Mouse (Mus musculus): Measurements from ENCODE around the gene Tmtc2.

Tmtc2 gene

DNA sequence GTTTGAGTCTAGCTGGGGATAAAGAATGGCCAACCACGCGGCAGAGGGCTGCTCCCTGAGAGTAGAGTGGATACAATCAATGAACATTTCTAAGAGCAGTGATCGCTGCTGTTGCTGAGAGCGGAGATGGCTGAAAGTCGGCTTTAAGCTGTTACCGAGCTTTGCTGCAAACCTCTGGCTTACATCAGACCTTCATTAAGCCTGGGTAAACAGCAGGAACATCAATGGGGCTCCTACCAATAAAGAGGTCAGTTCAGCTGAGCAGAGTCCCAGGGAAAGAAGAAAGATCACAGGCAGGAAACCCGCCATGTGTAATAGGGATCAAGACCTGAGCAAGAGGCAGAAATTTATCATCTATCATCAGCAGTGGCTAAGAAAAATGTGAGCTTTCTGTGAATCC, 72.5 kb downstream of the Tmtc2 start:
- no peak for DNase-seq (ENCODE audit: extremely low read depth, low read depth)

DNA sequence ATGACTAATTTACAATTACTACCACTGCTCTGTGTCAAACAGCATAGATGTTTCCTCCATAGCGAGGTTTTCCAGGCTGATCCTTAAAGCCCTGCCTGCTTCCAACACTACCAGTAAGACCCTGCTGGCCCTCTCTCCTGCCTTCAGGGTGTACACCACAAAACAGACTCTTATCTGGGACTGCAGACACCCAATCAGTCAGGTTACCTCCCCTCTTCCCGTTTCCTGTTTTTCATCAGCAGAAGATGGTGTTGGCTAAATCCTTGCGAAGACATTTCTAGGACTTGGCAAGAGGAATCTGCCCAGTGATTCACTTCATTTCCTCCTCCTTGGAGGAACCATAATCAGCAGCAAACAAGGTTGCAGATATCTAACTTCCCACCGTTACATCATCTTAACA, 73.8 kb downstream of the Tmtc2 start:
- peak; percentile 67 for DNase-seq (ENCODE audit: extremely low read depth, low read depth)

DNA sequence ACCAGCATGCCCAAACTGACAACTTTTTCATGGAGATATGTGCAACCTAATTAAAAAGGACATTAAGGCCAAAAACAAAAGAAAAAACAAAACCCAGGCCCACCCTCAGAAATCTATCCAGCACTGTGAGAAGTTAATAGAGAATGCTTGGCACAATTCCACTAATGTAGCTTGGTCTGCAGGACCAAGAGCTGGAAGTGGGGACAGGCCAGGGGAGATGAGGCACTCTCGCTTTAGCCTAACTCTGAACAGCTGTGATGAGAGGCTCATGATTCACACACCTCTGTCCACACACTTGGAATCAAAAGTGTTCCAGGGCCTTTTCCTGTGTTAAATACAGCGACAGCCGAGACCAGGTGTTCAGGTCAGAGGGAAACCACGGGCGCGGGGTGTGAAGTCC, 79.0 kb downstream of the Tmtc2 start:
- DNase-seq (ENCODE audit: extremely low read depth, low read depth): no peak

DNA sequence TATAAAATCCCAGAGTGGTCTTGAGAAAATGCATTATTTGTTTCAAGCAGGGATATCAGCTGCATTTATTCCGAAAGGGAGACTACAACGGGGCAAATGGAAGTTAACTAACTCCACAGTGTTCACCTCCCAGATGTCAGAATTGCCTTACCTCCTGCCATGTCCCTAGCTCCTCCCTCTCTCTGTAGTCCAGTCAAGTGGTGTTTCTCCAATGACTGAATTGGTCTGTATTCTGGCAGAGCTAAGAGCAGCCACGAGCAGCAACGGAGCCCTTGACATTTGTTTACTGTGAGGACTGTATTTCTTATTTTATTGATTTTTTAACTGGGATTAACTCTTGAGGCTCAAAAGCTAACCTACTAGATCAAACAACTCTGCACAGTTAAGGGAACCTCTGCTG, 81.8 kb downstream of the Tmtc2 start:
- DNase-seq (ENCODE audit: extremely low read depth, low read depth): no peak

DNA sequence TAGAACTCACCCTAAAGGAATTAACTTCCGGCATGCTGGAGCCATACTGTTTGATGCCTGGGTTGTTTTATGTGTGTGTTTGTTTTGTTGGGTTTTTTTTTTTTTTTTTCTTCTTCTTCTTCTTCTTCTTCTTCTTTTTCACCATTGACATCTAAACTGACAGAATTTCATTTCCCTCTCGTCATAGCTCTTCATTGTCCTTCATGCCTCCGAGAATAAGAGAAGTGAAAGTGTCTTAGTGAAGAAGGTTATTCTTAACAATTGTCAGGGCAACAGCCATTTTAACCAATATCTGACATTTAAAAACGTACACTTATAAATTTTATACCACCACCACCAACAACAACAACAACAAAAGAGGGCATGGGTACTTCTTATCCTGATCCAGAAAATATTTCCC, 83.5 kb downstream of the Tmtc2 start:
- no peak for DNase-seq (ENCODE audit: extremely low read depth, low read depth)

DNA sequence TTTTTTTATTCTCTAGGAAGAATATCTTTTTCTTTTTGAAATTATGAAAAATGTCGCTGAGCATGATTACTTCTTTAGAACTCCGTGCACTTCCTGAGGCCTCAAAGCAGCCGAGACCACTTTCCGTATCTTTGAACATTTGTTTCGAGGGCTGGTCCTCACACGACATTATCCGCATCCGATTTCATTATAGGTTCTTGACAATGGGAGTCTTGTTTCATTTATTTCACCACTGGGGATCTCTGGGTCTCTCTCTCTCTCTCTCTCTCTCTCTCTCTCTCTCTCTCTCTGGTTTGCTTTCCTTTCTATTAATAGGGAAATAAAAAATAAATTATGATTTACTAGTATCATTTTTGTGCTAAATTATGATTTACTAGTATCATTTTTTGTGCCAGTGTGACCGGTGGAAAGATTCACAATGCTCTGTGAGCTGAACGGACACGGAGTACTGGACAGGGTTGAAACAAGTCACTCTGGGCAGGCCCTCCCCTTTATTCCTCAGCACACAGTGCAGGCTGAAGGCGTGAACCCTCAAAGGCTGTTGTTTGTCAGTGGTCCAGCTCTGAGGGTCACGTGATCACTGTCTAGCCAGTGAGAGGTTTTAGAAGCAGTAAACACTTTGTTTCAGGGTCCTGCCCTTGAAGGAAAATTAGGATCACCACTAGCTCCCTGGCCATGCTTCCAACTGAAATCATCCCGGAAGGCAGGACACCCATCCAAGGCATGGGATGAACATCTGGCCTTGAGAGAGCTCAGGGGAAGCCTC, 84.1 kb downstream of the Tmtc2 start:
- DNase-seq (ENCODE audit: extremely low read depth, low read depth): no peak

DNA sequence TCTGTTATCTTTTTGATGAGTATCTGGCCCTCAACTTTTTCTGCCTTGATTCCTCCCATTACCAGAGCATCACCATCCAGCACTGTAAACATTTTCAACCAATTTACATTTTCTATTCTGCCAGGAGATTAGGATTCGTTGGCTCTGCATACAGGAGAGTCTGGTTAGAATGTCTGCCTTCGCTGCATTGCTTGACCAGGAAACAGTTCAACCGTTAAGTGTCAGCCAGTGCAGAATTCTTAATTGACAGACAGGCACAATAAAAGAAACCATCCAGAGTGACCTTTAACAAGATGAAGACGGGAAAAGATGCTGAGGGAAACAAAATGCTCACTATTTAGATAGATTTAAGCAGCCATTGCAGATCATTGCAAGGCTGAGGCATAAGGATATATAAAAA, 87.3 kb downstream of the Tmtc2 start:
- no peak for DNase-seq (ENCODE audit: extremely low read depth, low read depth)

DNA sequence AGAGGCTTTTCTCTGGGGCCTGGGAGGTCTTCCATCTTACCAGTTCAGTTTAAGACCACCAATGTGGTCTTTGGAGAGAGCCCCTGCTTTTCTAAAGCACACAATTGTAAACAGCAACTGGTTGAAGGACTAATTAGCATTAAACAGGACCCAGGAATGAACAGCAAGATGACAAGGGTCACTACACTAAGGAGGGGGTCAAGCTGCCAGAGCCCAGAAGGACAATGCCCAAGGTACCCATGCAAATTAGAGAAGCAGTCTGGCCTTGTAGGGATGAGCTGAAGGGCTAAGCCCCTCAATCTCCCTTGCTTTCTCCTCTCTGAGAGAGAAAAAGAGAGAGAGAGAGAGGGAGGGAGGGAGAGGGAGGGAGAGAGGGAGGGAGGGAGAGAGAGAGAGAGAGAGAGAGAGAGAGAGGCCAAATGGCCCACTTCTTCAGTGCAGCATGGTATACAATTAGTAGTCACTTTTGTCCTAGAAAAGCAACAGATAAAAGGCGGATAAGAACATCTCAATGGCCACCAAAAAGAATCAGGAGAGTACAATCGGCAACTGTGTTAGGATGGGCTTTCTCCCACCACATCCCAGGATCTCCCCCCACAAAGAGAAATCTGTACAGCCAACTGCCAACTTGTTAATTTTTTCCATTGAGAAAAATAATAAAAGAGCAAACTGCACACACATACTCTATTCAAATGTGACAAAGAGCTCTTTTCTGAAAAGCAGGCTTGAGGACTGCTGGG, 89.7 kb downstream of the Tmtc2 start:
- no peak for DNase-seq (ENCODE audit: extremely low read depth, low read depth)

DNA sequence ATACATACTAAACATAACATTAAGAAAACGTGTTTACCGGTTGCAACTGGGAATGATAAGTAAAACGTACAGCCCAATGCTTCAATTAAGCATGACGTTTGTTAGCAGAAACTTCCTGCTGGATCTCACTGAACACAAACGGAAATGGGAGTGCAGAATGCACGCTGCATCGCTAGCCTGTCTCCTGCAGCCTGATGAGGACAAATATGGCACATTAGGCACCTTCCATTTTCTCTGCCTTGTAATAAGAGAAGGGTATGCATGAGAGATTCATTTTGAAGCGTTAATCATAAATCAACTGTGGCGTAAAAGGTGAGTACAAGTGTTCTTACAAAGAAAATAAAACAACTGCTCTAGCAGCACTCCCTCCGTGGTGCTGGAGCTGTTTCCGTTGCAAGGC, 94.5 kb downstream of the Tmtc2 start:
- DNase-seq (ENCODE audit: extremely low read depth, low read depth): no peak

DNA sequence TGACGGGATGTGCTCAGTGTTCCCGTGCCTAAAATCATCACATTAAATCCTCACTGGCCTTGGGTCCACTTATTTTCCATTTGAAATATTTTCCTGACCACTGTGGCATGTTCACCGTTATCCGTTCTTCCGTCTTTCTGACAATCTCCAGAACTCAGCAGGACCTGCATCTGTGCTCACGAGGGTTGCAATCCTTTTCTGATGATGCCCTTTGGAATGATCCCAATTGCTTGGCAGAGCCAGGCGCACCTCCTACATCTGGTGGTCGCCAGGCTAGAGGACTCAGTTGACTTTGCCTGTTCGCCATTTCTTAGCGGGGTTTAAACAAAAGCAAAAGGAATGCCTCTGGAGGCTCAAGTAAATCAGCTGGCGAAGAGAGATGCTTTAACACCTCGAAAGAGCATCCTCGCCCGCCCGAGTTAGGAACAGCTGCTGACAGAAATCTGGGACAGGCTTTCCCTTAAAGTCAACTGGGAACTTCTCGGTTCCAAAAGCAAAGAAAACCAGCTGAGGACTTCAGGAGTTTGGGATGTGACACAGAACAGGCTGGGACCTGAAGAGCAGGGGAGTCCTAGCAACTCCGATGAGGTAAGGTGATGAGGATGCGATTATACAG, 96.5 kb downstream of the Tmtc2 start:
- DNase-seq (ENCODE audit: extremely low read depth, low read depth): no peak

DNA sequence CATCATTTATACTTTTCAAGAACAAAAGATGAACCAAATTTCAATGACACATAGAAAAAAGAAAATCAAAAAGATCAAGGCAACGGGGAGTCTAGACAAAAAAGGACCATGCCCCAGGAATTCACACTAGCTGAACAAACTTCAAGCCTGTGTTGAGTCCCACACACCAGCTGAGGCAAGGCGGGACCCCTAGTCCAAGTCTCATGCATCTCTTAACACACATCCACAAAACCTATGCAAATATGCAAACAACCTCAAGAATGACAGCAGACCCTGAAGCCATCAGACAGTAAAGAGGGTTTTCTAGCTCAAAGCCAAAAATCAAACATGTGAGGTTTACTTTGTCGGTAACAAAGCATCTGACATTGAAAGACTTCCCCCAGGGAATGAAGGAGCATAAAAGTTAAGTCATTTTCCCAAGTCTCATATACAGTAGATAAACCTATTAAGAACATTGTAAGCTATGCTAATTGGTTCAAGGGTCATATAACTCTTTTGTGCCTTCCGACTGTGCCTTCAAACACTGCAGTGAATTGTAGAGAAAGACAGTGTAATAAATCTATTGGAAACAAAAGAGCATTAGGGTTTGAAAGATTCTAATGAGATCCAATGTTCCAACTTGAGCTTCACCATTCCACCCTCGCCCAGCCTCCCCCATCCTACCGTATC, 100.0 kb downstream of the Tmtc2 start:
- DNase-seq (ENCODE audit: extremely low read depth, low read depth): no peak

DNA sequence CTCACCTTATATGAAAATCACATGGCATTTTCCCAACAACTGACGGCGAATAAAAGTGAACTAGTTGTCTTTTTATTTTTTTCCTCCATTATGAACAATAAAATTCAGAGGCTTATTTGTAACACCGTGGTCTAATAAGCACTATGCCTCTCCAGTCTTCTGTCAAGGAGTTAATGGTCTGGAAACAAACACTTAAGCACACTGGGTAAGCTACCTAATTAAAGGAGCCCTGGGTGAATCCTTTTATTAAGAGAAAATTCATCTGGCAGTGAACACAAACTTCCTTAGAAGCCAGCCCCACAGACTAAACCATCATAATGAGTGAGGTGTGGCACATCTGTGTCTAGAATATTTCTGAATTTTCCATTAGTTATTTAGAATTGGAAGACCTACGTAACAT, 109.9 kb downstream of the Tmtc2 start:
- no peak for DNase-seq (ENCODE audit: extremely low read depth, low read depth)

DNA sequence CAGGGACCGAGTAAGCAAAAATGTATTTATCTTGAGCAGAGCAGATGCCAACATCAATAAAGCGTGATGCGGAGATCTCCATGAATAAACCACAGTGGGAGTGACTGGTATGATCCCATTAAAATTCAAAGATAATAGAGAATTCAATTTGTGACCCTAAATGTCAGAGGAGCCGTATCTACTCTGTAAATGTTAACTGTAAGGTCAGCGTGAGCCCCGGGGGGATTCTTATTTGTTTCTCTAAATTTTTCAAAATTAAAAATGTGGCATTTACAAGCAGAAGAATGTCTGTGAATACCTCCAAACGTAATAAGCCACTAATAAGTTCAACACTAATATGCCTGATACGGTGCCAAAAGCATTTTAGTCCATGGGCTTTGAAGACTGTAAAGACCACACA, 120.8 kb downstream of the Tmtc2 start:
- no peak for DNase-seq (ENCODE audit: extremely low read depth, low read depth)

DNA sequence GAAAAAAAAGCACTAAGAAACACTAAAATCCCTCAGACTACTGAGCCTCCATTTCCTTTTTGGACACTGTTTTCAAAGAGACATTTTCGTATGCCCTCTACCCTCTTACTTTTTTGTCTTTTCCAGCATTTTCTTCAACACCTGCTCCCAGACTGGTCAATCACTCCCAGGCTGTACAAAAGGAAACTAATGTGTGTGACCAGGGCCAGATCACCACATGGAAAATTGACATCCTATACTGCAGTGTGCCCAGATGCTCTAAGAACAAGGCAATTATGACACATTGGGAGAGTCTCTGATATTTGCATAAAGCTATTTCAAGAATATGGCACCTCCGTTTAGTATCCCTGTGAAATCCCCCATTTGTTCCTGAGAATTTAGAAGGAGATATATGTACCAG, 127.1 kb downstream of the Tmtc2 start:
- no peak for DNase-seq (ENCODE audit: extremely low read depth, low read depth)

DNA sequence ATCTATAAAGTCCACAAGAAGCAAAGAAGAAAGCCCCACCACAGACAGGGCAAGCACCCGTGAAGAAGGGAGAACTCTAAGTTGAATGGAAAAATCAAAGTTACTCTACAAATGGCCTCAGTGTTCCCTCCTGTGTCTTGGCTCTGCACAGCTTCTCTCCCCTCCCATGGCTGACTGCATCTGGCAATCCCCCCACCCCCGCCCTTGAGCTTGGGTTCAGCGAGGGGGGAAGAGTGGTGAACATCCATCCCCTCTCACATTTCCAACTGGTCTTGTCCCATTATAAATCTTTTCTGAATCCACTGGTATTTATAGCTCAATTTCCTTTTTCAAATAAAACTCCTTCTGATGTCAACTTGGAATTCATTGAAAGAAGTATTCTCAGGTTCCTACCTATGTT, 129.9 kb downstream of the Tmtc2 start:
- DNase-seq (ENCODE audit: extremely low read depth, low read depth): no peak

DNA sequence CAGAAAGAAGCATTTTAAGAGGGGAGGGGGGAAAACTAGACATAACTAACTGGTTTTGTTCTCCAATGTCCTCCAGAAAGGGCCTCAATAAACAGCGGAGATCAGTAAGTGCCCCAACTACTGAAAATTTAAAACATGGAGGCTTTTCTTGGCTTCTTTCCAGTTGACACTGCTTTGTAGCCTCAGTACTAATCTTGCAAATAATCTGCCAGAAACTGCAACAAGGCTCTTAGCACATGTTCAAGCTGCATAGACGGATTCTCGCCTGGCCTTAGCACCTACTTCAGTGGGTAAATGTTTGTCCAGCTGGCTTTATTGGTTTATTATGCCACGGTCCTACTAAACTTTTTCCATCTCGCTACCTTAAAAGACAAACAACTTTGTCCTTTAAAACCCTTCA, 139.4 kb downstream of the Tmtc2 start:
- no peak for DNase-seq (ENCODE audit: extremely low read depth, low read depth)

DNA sequence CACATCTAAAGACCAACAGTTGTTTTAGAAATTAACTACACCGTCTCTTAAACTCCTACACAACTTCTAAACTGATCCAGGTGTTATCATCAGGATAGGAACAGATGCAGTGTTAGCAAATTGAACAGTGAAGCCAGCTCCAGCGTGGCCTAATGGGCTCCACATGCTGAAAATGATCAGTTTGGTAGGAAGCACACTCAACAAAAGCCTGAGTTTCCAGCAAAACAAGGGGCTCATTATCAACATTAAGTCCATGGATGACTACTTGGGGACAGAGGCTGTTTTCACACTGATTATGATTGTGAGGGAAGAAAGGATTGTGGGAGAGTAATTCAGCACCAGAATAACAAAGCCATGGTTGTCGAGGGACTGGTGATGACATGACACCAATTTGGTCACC, 143.4 kb downstream of the Tmtc2 start:
- no peak for DNase-seq (ENCODE audit: extremely low read depth, low read depth)

DNA sequence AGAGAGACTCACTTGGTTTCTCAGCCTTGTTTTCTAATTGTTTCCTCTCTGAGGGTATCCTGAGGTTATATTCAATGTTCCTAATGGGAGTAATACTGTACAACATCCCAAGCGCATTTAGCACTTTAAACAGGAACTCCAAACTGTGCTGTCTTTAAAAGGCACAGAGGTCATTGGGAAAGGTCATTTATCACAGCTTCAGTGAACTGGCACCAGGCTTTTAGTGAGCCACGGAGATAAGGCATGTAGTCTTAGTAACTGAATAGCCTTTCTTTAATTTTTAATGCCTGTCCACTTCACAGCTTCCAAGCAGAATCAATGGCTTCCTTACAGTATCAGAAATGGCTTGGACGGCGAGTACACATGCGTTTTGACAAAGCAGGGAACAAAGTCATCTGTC, 144.0 kb downstream of the Tmtc2 start:
- DNase-seq (ENCODE audit: extremely low read depth, low read depth): no peak

DNA sequence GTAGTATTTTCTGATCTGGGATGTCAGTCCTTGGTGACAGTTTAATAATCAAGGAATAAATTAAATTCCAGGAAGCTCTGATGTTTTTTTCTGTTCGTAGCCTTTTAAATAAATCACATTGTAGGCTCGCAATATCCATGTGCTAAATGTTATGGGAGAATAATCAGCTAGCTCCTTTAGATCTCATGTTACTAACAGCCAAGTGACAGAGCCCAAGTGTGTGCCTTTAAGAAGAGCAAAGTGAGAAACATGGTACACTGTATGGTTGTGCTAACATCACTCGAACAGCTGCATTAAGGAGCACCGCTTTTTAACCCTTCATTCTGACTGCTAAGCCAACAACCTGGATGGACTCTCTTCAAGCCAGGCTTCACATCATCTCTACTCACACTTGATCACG, 146.2 kb downstream of the Tmtc2 start:
- no peak for DNase-seq (ENCODE audit: extremely low read depth, low read depth)

DNA sequence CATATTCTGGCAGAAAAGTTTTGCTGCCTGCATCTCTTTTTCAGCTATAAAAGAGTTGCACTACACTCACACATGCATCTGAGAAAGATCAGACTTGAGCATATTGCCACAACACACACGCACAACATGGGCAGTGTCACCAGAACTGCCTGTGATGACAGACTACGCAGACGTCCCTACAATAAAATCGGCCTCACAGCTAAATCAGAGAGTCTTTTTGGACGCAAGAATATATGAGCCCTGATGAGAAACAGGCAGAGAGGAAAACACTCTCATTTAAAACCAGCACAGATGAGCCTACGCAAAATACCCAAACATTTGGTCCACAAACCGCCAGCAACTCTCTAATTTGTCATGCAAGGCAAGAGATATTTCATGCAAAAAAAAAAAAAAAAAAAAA, 146.6 kb downstream of the Tmtc2 start:
- no peak for DNase-seq (ENCODE audit: extremely low read depth, low read depth)

DNA sequence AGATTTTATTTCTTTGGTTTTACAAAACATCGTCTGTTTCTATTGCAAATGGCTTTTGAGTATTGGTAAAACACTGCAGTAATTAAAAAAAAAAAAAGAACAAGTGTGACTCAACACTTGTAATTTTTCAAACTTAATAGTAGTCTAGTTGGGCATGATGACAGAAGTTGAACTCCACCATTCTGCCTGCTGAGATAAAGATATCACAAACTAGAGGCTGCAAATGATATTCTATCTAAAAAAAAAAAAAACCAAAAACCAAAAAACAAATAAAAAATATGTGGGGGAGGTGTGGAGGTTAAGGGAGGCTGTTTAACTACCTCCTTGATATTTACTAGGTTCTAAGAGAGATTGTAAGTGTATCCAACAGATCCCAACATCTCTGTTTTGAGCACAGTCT, 149.2 kb downstream of the Tmtc2 start:
- no peak for DNase-seq (ENCODE audit: extremely low read depth, low read depth)

DNA sequence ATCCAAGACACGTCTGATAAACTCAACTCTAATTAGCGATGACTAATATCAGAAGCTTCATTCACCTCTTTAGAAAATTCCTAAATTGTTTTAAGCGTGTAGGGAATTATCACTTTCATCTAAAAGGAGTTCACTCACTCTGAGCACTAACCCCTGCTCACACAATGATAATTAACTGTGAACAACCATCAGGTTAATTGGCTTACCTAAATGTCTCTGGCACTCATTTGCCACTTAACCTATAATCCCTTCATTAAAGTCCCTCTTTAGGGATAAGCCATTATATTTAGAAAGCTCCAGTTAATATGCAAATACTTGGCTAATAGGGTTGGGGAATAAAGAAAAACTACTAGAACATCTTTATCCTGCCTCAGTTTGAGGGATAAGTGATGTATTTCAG, 151.1 kb downstream of the Tmtc2 start:
- no peak for DNase-seq (ENCODE audit: extremely low read depth, low read depth)
